In the genomic region with DNA sequence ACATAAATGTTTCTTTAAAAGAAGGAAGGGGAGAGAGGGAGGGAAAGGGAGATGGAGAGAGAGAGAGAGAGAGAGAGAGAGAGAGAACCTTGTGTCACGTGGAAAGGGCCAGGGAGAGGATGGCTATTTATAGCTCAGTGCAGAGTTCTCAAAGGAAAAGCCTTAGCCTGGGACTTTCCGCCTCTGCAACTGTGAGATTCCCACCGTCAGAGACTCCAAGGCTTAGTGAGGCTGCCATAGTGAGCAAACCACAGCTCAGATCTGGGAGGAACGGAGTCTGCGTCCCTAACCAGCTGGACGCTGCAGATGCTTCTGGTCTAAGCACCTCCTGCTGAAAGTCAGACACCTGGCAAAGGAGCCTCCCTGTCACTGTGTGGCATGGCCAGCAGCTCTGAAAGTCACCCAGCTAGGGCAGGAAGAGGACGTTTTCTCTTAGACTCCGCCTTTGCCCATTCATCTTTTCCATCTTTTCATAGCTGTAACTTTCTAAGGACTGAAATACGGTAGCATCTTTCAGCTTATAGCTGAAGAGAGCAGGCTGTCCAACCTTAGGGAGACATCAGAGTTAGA, we compare ENCODE assay signal across 11 mouse cellular contexts. TPM values are rescaled to one million over a fixed set of nuclear protein-coding genes. Genes with fewer than 3 reads are reported as not detected.
DNase-seq lines count a peak whose midpoint lies in the region; ATAC-seq and TF ChIP-seq lines count a peak whose summit lies in the region.
"Had no signal": no experiment of that assay in that cellular context is flagged by ENCODE, and none has a peak within 500 bp of the region (broad histone marks: within the 10 kb centered on the region; RNA-seq: fewer than 3 reads in every experiment).

No protein-coding gene starts in this region.

- H3K9me3 ChIP-seq in hindbrain, embryonic 10.5 days, result peaks cover 15% of the 10 kb centered on the region
- peaks cover 6% of the 10 kb centered on the region for H3K9me3 ChIP-seq in hindbrain, embryonic 12.5 days (replicated peaks)
- no peaks in the 10 kb centered on the region for H3K9me3 ChIP-seq in hindbrain, postnatal 0 days (ENCODE audit: low read length)

- 54% methylated on average over 9 of the region's 9 CpGs for WGBS in hindbrain, embryonic 10.5 days
- WGBS in hindbrain, embryonic 12.5 days, result 50% methylated on average over 9 of the region's 9 CpGs
- 34% methylated on average over 9 of the region's 9 CpGs for WGBS in hindbrain, postnatal 0 days

- no peak for TF ChIP-seq CTCF in hindbrain, postnatal 0 days (IDR thresholded peaks at IDR 0.05; ENCODE audit: low read depth)

- no peaks in the 10 kb centered on the region for H3K27me3 ChIP-seq in hindbrain, embryonic 10.5 days (ENCODE audit: insufficient read depth, poor library complexity, severe bottlenecking)
- no peaks in the 10 kb centered on the region for H3K27me3 ChIP-seq in hindbrain, embryonic 12.5 days
- no peaks in the 10 kb centered on the region for H3K27me3 ChIP-seq in hindbrain, postnatal 0 days (ENCODE audit: insufficient read depth, low read length)

- peaks cover 10% of the 10 kb centered on the region for H3K4me1 ChIP-seq in hindbrain, embryonic 10.5 days (replicated peaks)
- H3K4me1 ChIP-seq in hindbrain, embryonic 12.5 days, result peaks cover 7% of the 10 kb centered on the region
- H3K4me1 ChIP-seq in hindbrain, postnatal 0 days (ENCODE audit: insufficient read depth, low read length), result no peaks in the 10 kb centered on the region

- 0 out of 2 replicates have a peak overlapping the region, but pooled peaks have one; percentile 16 for H3K27ac ChIP-seq in hindbrain, embryonic 10.5 days
- H3K27ac ChIP-seq in hindbrain, embryonic 12.5 days, result no peak overlapping the region
- peak overlapping the region; percentile 12; the same call in 1 of the 2 replicates for H3K27ac ChIP-seq in hindbrain, postnatal 0 days

- H3K4me2 ChIP-seq in hindbrain, embryonic 12.5 days (replicated peaks), result no peak overlapping the region
- 0 out of 2 replicates have a peak overlapping the region, but pooled peaks have one; percentile 17 for H3K4me2 ChIP-seq in hindbrain, postnatal 0 days (ENCODE audit: low read depth, low read length)

- H3K4me3 ChIP-seq in hindbrain, embryonic 10.5 days, result no peak overlapping the region
- no peak overlapping the region for H3K4me3 ChIP-seq in hindbrain, embryonic 12.5 days
- no peak overlapping the region for H3K4me3 ChIP-seq in hindbrain, postnatal 0 days (ENCODE audit: low read length)
- H3K4me3 ChIP-seq: erythroblast, embryonic 14.5 days had no signal

- no peaks in the 10 kb centered on the region for H3K36me3 ChIP-seq in hindbrain, embryonic 10.5 days
- no peaks in the 10 kb centered on the region for H3K36me3 ChIP-seq in hindbrain, embryonic 12.5 days
- no peaks in the 10 kb centered on the region for H3K36me3 ChIP-seq in hindbrain, postnatal 0 days (ENCODE audit: insufficient read depth, low read length)

- no peak overlapping the region for H3K9ac ChIP-seq in hindbrain, embryonic 12.5 days
- H3K9ac ChIP-seq in hindbrain, postnatal 0 days (replicated peaks; ENCODE audit: low read length), result no peak overlapping the region

- ATAC-seq in hindbrain, embryonic 12.5 days (ENCODE audit: low FRiP score), result no peak
- ATAC-seq in hindbrain, postnatal 0 days, result peak; percentile 71

- no peak for DNase-seq in hindbrain, embryonic 10.5 days (ENCODE audit: low spot score)
- peak; percentile 51 for DNase-seq in Muller cell, postnatal 12 days (ENCODE audit: inconsistent ontology term)
- peak; percentile 78 for DNase-seq in fibroblast of lung, adult 2 months (ENCODE audit: low read depth)
- DNase-seq in hindbrain, postnatal 0 days (ENCODE audit: low spot score), result peak; percentile 25
- DNase-seq in liver, result no peak
- DNase-seq in cerebellum, postnatal 4 days (ENCODE audit: low spot score in 2 of 2), result no peak
- no peak for DNase-seq in layer of hippocampus, postnatal 36 days
- DNase-seq: layer of hippocampus, adult 9-11 months; right cerebral cortex, postnatal 14 days had no signal

RNA-seq across cellular contexts. Expression of a gene that starts 21.9 kb away (rescaled TPM):
- 2.7 TPM in 2 replicates for polyA plus RNA-seq in hindbrain, embryonic 10.5 days (2016; fragmentation: Nextera tagmentation; extraction: Ambion mirVana)
- polyA plus RNA-seq in hindbrain, embryonic 12.5 days (2016; fragmentation: Nextera tagmentation; extraction: Ambion mirVana), result 3.9 and 5.4 TPM in 2 replicates
- 21.9 and 25.5 TPM in 2 replicates for total RNA-seq in hindbrain, postnatal 0 days (2014; rRNA removed)
- 1.4 and 1.8 TPM in 2 replicates for polyA plus RNA-seq in hindbrain, postnatal 0 days (2015; fragmentation: Nextera tagmentation; extraction: Ambion mirVana)
- 10 to 100 TPM; 32.8 to 38.8 TPM for total RNA-seq in layer of hippocampus, postnatal 36 days (2021)

RNA-seq across cellular contexts. Expression of a gene that starts 51.2 kb away (rescaled TPM):
- 60.9 and 63.5 TPM in 2 replicates for polyA plus RNA-seq in hindbrain, embryonic 10.5 days (2016; fragmentation: Nextera tagmentation; extraction: Ambion mirVana)
- 42.1 and 44.2 TPM in 2 replicates for polyA plus RNA-seq in hindbrain, embryonic 12.5 days (2016; fragmentation: Nextera tagmentation; extraction: Ambion mirVana)
- total RNA-seq in hindbrain, postnatal 0 days (2014; rRNA removed), result 19.1 and 44.5 TPM in 2 replicates
- 20.9 and 22.7 TPM in 2 replicates for polyA plus RNA-seq in hindbrain, postnatal 0 days (2015; fragmentation: Nextera tagmentation; extraction: Ambion mirVana)
- total RNA-seq in layer of hippocampus, postnatal 36 days (2021), result 10 to 100 TPM; 18.7 to 23.0 TPM

Comparison
In these comparisons a context has a peak if more than half of its experiments do, and no peak if none do; other contexts are left out.
1. DNase-seq: peak in Muller cell, postnatal 12 days (single experiment), fibroblast of lung, adult 2 months (single experiment) and hindbrain, postnatal 0 days (single experiment); none in hindbrain, embryonic 10.5 days (single experiment), liver (single experiment), cerebellum, postnatal 4 days (0 of 2) and layer of hippocampus, postnatal 36 days (0 of 2).